Mouse (Mus musculus) CH12.LX (cell line): ENCODE results near the gene Kirrel3. TPM values are rescaled to one million over a fixed set of nuclear protein-coding genes. Genes with fewer than 3 reads are reported as not detected.

Source experiments
- DNase-seq: peaks from one replicate; pipeline ENCODE4 v3.0.0-alpha.2; 2013; ENCODE audit errors: extremely low read depth
- H3K27ac ChIP-seq: 2 replicates; pipeline ENCODE4 v1.5.1; 2012; ENCODE audit warnings: low read depth, mild to moderate bottlenecking, control low read depth, moderate library complexity; ENCODE audit not compliant: insufficient read depth
- H3K27me3 ChIP-seq: replicated peaks from 2 replicates; pipeline ENCODE3; 2012; ENCODE audit warnings: inconsistent platforms
- H3K36me3 ChIP-seq, 2 experiments: replicated peaks in 1 of 2; 2 replicates each; pipeline versions ENCODE3 to v1.6.1; 2012; ENCODE audit warnings: inconsistent platforms in 1 of 2, low read length in 1 of 2, mild to moderate bottlenecking in 1 of 2, mixed read lengths in 1 of 2, moderate library complexity in 1 of 2; ENCODE audit not compliant: control insufficient read depth in 1 of 2, insufficient read depth in 1 of 2
- H3K4me1 ChIP-seq, 2 experiments: 2 replicates each; pipeline ENCODE4 v1.6.1; 2012; ENCODE audit warnings: inconsistent platforms in 1 of 2, moderate library complexity in 1 of 2; ENCODE audit not compliant: insufficient read depth in 2 of 2, control insufficient read depth in 1 of 2
- H3K4me2 ChIP-seq: 2 replicates; pipeline ENCODE4 v1.6.1; 2012; ENCODE audit warnings: low read depth, mild to moderate bottlenecking, control low read depth; ENCODE audit not compliant: poor library complexity, insufficient read depth, severe bottlenecking
- H3K4me3 ChIP-seq, 3 experiments: fragments of 150-350 bp in 1 of 3; sonication (generic) in 1 of 3; replicated peaks in 1 of 3; 2 replicates each; pipeline versions ENCODE3 to v1.5.1; 2011 to 2012; ENCODE audit warnings: low read depth in 2 of 3, low read length in 2 of 3, mild to moderate bottlenecking in 2 of 3, moderate library complexity in 2 of 3, control low read depth in 1 of 3, improper control_type of control experiment in 1 of 3, inconsistent platforms in 1 of 3, mixed read lengths in 1 of 3; ENCODE audit not compliant: poor library complexity in 1 of 3
- H3K79me2 ChIP-seq: replicated peaks from 2 replicates; pipeline ENCODE4 v1.6.1; 2012; ENCODE audit warnings: mild to moderate bottlenecking, moderate library complexity; ENCODE audit not compliant: control insufficient read depth, poor library complexity, insufficient read depth, severe bottlenecking; ENCODE audit errors: extremely low read depth
- H3K9ac ChIP-seq: 2 replicates; pipeline ENCODE4 v1.6.1; 2012; ENCODE audit warnings: low read depth, mild to moderate bottlenecking, control low read depth, moderate library complexity; ENCODE audit not compliant: insufficient read depth
- H3K9me3 ChIP-seq: replicated peaks from 2 replicates; pipeline ENCODE3; 2012; ENCODE audit warnings: low read length, inconsistent platforms, mixed read lengths
- BHLHE40 ChIP-seq: IDR thresholded peaks from 2 replicates; pipeline ENCODE4 v1.6.1; 2011; ENCODE audit warnings: mild to moderate bottlenecking, low read depth, low read length, improper control_type of control experiment
- CTCF ChIP-seq, 2 experiments: IDR thresholded peaks in 1 of 2; conservative IDR thresholded peaks in 1 of 2; 2 replicates each; pipeline ENCODE4 v1.5.1; 2011 to 2012; ENCODE audit warnings: low read depth in 2 of 2, low read length in 2 of 2, improper control_type of control experiment in 1 of 2, inconsistent platforms in 1 of 2, mild to moderate bottlenecking in 1 of 2, moderate library complexity in 1 of 2
- E2F4 ChIP-seq: IDR thresholded peaks from 2 replicates; pipeline ENCODE4 v1.6.1; 2011; ENCODE audit warnings: low read depth, low read length, improper control_type of control experiment; ENCODE audit not compliant: insufficient replicate concordance
- EP300 ChIP-seq: IDR thresholded peaks from 2 replicates; pipeline ENCODE4 v1.6.1; 2011; ENCODE audit warnings: low read length, improper control_type of control experiment
- ETS1 ChIP-seq: conservative IDR thresholded peaks from 2 replicates; pipeline ENCODE4 v1.6.1; 2012; ENCODE audit warnings: low read depth, mild to moderate bottlenecking, inconsistent platforms, low read length, improper control_type of control experiment, moderate library complexity
- JUN ChIP-seq: IDR thresholded peaks from 2 replicates; pipeline ENCODE4 v1.6.1; 2011; ENCODE audit warnings: low read depth, mild to moderate bottlenecking, low read length, improper control_type of control experiment, moderate library complexity; ENCODE audit not compliant: insufficient read depth
- MAFK ChIP-seq: IDR thresholded peaks from 2 replicates; pipeline ENCODE4 v1.6.1; 2011; ENCODE audit warnings: low read length, improper control_type of control experiment; ENCODE audit not compliant: insufficient replicate concordance
- MEF2A ChIP-seq: IDR thresholded peaks from 2 replicates; pipeline ENCODE4 v1.6.1; 2014; ENCODE audit warnings: low read depth, mild to moderate bottlenecking, inconsistent platforms, low read length, improper control_type of control experiment, borderline replicate concordance
- PAX5 ChIP-seq: IDR thresholded peaks from 2 replicates; pipeline ENCODE4 v1.6.1; 2012; ENCODE audit warnings: low read length, inconsistent platforms, mixed read lengths
- POLR2AphosphoS2 ChIP-seq: IDR thresholded peaks from 2 replicates; pipeline ENCODE4 v1.6.1; 2011; ENCODE audit warnings: low read depth, low read length, improper control_type of control experiment
- UBTF ChIP-seq: IDR thresholded peaks from 2 replicates; pipeline ENCODE4 v1.6.1; 2012; ENCODE audit warnings: low read depth, mild to moderate bottlenecking, inconsistent platforms, low read length, improper control_type of control experiment, moderate library complexity
- ZC3H11A ChIP-seq: IDR thresholded peaks from 2 replicates; pipeline ENCODE4 v1.6.1; 2012; ENCODE audit warnings: low read depth, mild to moderate bottlenecking, inconsistent platforms, low read length, improper control_type of control experiment
- ZMIZ1 ChIP-seq: IDR thresholded peaks from 2 replicates; pipeline ENCODE4 v1.6.1; 2012; ENCODE audit warnings: low read depth, mild to moderate bottlenecking, inconsistent platforms, low read length, improper control_type of control experiment
- dilution Hi-C: fragments of 300-500 bp; cut with MboI; formaldehyde crosslinking; loops from 2 replicates; pipeline ENCODE4 v1.14.3; 2020; ENCODE audit warnings: low sequenced_read_pairs; ENCODE audit not compliant: extremely low pct_unique_long_range_greater_than_20kb, extremely low pct_ligation_motif_present
- in situ Hi-C: fragments of 300-500 bp; cut with MboI; formaldehyde crosslinking; loops from 3 replicates; pipeline ENCODE4 v1.14.3; 2019; ENCODE audit warnings: low sequenced_read_pairs, low pct_ligation_motif_present, low pct_unique_long_range_greater_than_20kb, mixed read lengths
- polyA plus RNA-seq: library from polyadenylated mRNA; unstranded; fragments of >175 nt; gene quantifications from 2 replicates; pipeline ENCODE4 v1.2.1, GENCODE M21; 2012; ENCODE audit warnings: low read depth; ENCODE audit not compliant: insufficient read length
- total RNA-seq, 2 experiments: library from RNA; depleted of rRNA; stranded (reverse); fragments of 300-350 nt in 1 of 2; fragments of >200 nt in 1 of 2; gene quantifications; 2 replicates each; pipeline ENCODE4 v1.2.3; 2012 to 2014

Kirrel3 gene
- total and polyA plus RNA-seq, 3 experiments = not detected

- H3K4me1 ChIP-seq = peaks cover 32 to 59% of the 10 kb centered on the region in 2 experiments
- H3K27ac ChIP-seq = no peak overlapping the region
- no peaks in the 10 kb centered on the region for H3K9me3 ChIP-seq
- no peaks in the 10 kb centered on the region for H3K27me3 ChIP-seq
- no peak overlapping the region for H3K4me3 ChIP-seq
- H3K79me2 ChIP-seq = no peaks in the 10 kb centered on the region
- no peak overlapping the region for H3K4me2 ChIP-seq
- dilution Hi-C loops (no loop called here), in situ Hi-C loops (no loop called here)
- no peak overlapping the region for H3K9ac ChIP-seq
- no peak for TF ChIP-seq E2F4
- DNase-seq = no peak
- H3K36me3 ChIP-seq = no peaks in the 10 kb centered on the region
These were observed 506.5 kb downstream of the Kirrel3 start for GRCm38 (mm10) chr9:34992201-34992600.

DNA sequence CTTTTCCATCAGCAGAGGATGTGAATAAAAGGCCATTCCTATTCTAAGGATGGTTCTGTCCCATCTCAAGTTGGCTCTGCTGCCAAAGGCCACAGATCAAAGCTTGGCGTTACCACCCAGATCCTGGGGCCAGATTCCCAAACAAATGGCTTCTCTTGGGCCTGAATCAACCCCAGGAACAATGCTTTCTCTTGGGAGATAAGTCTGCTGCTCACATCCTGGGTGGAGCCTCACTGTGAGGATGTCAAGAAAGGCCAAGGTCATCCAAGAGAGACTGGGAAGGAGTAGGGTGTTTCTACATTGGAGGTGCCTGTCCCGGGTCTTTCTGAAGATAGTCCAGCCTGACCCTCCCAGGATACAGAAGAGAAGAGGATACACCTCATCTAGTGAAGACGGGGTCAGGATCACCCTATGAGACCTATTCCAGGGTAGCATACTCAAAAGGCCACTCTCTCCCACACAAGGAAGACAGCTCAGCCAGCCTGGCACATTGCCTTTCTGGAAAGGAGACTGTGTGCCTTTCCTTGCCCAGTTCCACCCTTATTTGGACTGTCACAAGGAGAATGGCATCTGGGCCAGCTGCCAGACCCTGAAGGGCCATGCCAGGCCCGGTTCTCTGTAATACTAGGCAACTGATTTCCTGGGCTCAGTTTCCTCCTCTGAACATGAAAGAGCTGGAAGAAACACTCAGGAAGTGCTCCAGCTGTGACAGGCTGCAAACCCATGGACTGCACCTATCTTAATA lies 507.9 kb downstream of the Kirrel3 start:
- no peak overlapping the region for H3K4me2 ChIP-seq
- peaks cover 23 to 54% of the 10 kb centered on the region in 2 experiments for H3K4me1 ChIP-seq
- in situ Hi-C loops (no loop called here), dilution Hi-C loops (no loop called here)
- H3K27me3 ChIP-seq = no peaks in the 10 kb centered on the region
- DNase-seq = no peak
- no peaks in the 10 kb centered on the region for H3K79me2 ChIP-seq
- no peaks in the 10 kb centered on the region for H3K36me3 ChIP-seq
- no peak overlapping the region for H3K27ac ChIP-seq
- TF ChIP-seq EP300 (no peak), UBTF (no peak)
- TF ChIP-seq, all 38 proteins: peak for 0
- H3K4me3 ChIP-seq = no peak overlapping the region
- H3K9me3 ChIP-seq = no peaks in the 10 kb centered on the region
- no peak overlapping the region for H3K9ac ChIP-seq

- peaks cover 18 to 41% of the 10 kb centered on the region in 2 experiments for H3K4me1 ChIP-seq
- TF ChIP-seq CTCF (conservative IDR thresholded peaks at IDR 0.05 in 1 of 2, IDR thresholded peaks at IDR 0.05 in 1 of 2; ENCODE audit: low read depth in 2 of 2, low read length in 2 of 2) (no peak), ZMIZ1 (no peak), PAX5 (no peak), MAFK (no peak), MEF2A (no peak), EP300 (no peak), ZC3H11A (no peak), UBTF (no peak), BHLHE40 (no peak), POLR2AphosphoS2 (no peak), JUN (no peak), ETS1 (no peak)
- no peaks in the 10 kb centered on the region for H3K9me3 ChIP-seq
- in situ Hi-C loops = no loop called here
- no peak overlapping the region for H3K4me2 ChIP-seq
- dilution Hi-C loops = no loop called here
- no peak overlapping the region for H3K27ac ChIP-seq
- no peak for DNase-seq
- H3K27me3 ChIP-seq = no peaks in the 10 kb centered on the region
- H3K4me3 ChIP-seq = no peak overlapping the region
- no peak overlapping the region for H3K9ac ChIP-seq
- no peaks in the 10 kb centered on the region for H3K36me3 ChIP-seq
- H3K79me2 ChIP-seq = no peaks in the 10 kb centered on the region
These were observed 509.4 kb downstream of the Kirrel3 start for GRCm38 (mm10) chr9:34995078-34995477.
